Mouse (Mus musculus): ENCODE measurements at regions not wholly inside any gene's neighbourhood (a gene's known extent, or its start where the extent isn't known, plus 50 kb on each side); places are given as distances from the start of the nearest gene placed in this dataset.

GRCm38 (mm10) chr6:15610208-15610607 lies 110.3 kb upstream of the Mdfic start:
- no peak overlapping the region for H3K4me2 ChIP-seq (ENCODE audit: low read depth, low read length)
- no peak overlapping the region for H3K27ac ChIP-seq (replicated peaks; ENCODE audit: low read depth, low read length)
- no peak overlapping the region for H3K9ac ChIP-seq (replicated peaks; ENCODE audit: low read length)
- H3K9me3 ChIP-seq (replicated peaks; ENCODE audit: control insufficient read depth, low read length) = no peaks in the 10 kb centered on the region
- no peak overlapping the region for H3K4me3 ChIP-seq (ENCODE audit: low read depth, low read length)
- H3K4me1 ChIP-seq (ENCODE audit: control insufficient read depth, insufficient read depth, low read length) = no peaks in the 10 kb centered on the region
- ATAC-seq (replicated peaks; ENCODE audit: insufficient number of reproducible peaks, low FRiP score, low TSS enrichment, low read depth) (no peak), DNase-seq (ENCODE audit: low spot score) (no peak)
- no peaks in the 10 kb centered on the region for H3K36me3 ChIP-seq (replicated peaks; ENCODE audit: control insufficient read depth, insufficient read depth, low read depth, low read length)
- H3K27me3 ChIP-seq (ENCODE audit: control insufficient read depth, insufficient read depth, low read length) = no peaks in the 10 kb centered on the region

- no peaks in the 10 kb centered on the region for H3K27me3 ChIP-seq (ENCODE audit: control insufficient read depth, insufficient read depth, low read length)
- H3K4me1 ChIP-seq (ENCODE audit: control insufficient read depth, insufficient read depth, low read length) = no peaks in the 10 kb centered on the region
- H3K9ac ChIP-seq (replicated peaks; ENCODE audit: low read length) = no peak overlapping the region
- no peaks in the 10 kb centered on the region for H3K9me3 ChIP-seq (replicated peaks; ENCODE audit: control insufficient read depth, low read length)
- no peak for ATAC-seq (replicated peaks; ENCODE audit: insufficient number of reproducible peaks, low FRiP score, low TSS enrichment, low read depth)
- no peak overlapping the region for H3K4me3 ChIP-seq (ENCODE audit: low read depth, low read length)
- H3K36me3 ChIP-seq (replicated peaks; ENCODE audit: control insufficient read depth, insufficient read depth, low read depth, low read length) = no peaks in the 10 kb centered on the region
- H3K27ac ChIP-seq (replicated peaks; ENCODE audit: low read depth, low read length) = no peak overlapping the region
- WGBS = 90% methylated on average over 3 of the region's 3 CpGs
- no peak overlapping the region for H3K4me2 ChIP-seq (ENCODE audit: low read depth, low read length)
- DNase-seq (ENCODE audit: low spot score) = no peak
Measured at GRCm38 (mm10) chr6:15625910-15626564, 94.4 kb upstream of the Mdfic start.

GRCm38 (mm10) chr6:15638548-15638947 lies 81.9 kb upstream of the Mdfic start:
- no peak overlapping the region for H3K27ac ChIP-seq (replicated peaks; ENCODE audit: low read depth, low read length)
- no peaks in the 10 kb centered on the region for H3K9me3 ChIP-seq (replicated peaks; ENCODE audit: control insufficient read depth, low read length)
- ATAC-seq (replicated peaks; ENCODE audit: insufficient number of reproducible peaks, low FRiP score, low TSS enrichment, low read depth) (no peak), DNase-seq (ENCODE audit: low spot score) (no peak)
- no peaks in the 10 kb centered on the region for H3K36me3 ChIP-seq (replicated peaks; ENCODE audit: control insufficient read depth, insufficient read depth, low read depth, low read length)
- H3K27me3 ChIP-seq (ENCODE audit: control insufficient read depth, insufficient read depth, low read length) = no peaks in the 10 kb centered on the region
- no peak overlapping the region for H3K4me3 ChIP-seq (ENCODE audit: low read depth, low read length)
- H3K4me2 ChIP-seq (ENCODE audit: low read depth, low read length) = no peak overlapping the region
- H3K4me1 ChIP-seq (ENCODE audit: control insufficient read depth, insufficient read depth, low read length) = no peaks in the 10 kb centered on the region
- H3K9ac ChIP-seq (replicated peaks; ENCODE audit: low read length) = no peak overlapping the region
- WGBS = 81% methylated on average over 14 of the region's 14 CpGs

GRCm38 (mm10) chr6:15639378-15639777 lies 81.1 kb upstream of the Mdfic start:
- Histone ChIP-seq H3K4me2 (ENCODE audit: low read depth, low read length) (no peak overlapping the region), H3K9me3 (replicated peaks; ENCODE audit: control insufficient read depth, low read length) (no peaks in the 10 kb centered on the region), H3K36me3 (replicated peaks; ENCODE audit: control insufficient read depth, insufficient read depth, low read depth, low read length) (no peaks in the 10 kb centered on the region), H3K4me1 (ENCODE audit: control insufficient read depth, insufficient read depth, low read length) (no peaks in the 10 kb centered on the region), H3K9ac (replicated peaks; ENCODE audit: low read length) (no peak overlapping the region), H3K4me3 (ENCODE audit: low read depth, low read length) (no peak overlapping the region), H3K27ac (replicated peaks; ENCODE audit: low read depth, low read length) (no peak overlapping the region), H3K27me3 (ENCODE audit: control insufficient read depth, insufficient read depth, low read length) (no peaks in the 10 kb centered on the region)
- peak; percentile 33 for DNase-seq (ENCODE audit: low spot score)
- peak; percentile 59; the same call in 1 of the 2 replicates for ATAC-seq (replicated peaks; ENCODE audit: insufficient number of reproducible peaks, low FRiP score, low TSS enrichment, low read depth)
- 16% methylated on average over 4 of the region's 4 CpGs for WGBS

GRCm38 (mm10) chr6:15639809-15640479 lies 80.5 kb upstream of the Mdfic start:
- Histone ChIP-seq H3K4me2 (ENCODE audit: low read depth, low read length) (no peak overlapping the region), H3K27me3 (ENCODE audit: control insufficient read depth, insufficient read depth, low read length) (no peaks in the 10 kb centered on the region), H3K36me3 (replicated peaks; ENCODE audit: control insufficient read depth, insufficient read depth, low read depth, low read length) (no peaks in the 10 kb centered on the region), H3K9me3 (replicated peaks; ENCODE audit: control insufficient read depth, low read length) (no peaks in the 10 kb centered on the region), H3K27ac (replicated peaks; ENCODE audit: low read depth, low read length) (no peak overlapping the region), H3K4me1 (ENCODE audit: control insufficient read depth, insufficient read depth, low read length) (no peaks in the 10 kb centered on the region), H3K9ac (replicated peaks; ENCODE audit: low read length) (no peak overlapping the region), H3K4me3 (ENCODE audit: low read depth, low read length) (no peak overlapping the region)
- ATAC-seq (replicated peaks; ENCODE audit: insufficient number of reproducible peaks, low FRiP score, low TSS enrichment, low read depth) = no peak
- no peak for DNase-seq (ENCODE audit: low spot score)
- WGBS = 33% methylated on average over 5 of the region's 5 CpGs

GRCm38 (mm10) chr6:15644311-15644710 lies 76.2 kb upstream of the Mdfic start:
- Histone ChIP-seq H3K27ac (replicated peaks; ENCODE audit: low read depth, low read length) (no peak overlapping the region), H3K4me2 (ENCODE audit: low read depth, low read length) (no peak overlapping the region), H3K4me3 (ENCODE audit: low read depth, low read length) (no peak overlapping the region), H3K4me1 (ENCODE audit: control insufficient read depth, insufficient read depth, low read length) (no peaks in the 10 kb centered on the region), H3K36me3 (replicated peaks; ENCODE audit: control insufficient read depth, insufficient read depth, low read depth, low read length) (no peaks in the 10 kb centered on the region), H3K9ac (replicated peaks; ENCODE audit: low read length) (no peak overlapping the region), H3K27me3 (ENCODE audit: control insufficient read depth, insufficient read depth, low read length) (no peaks in the 10 kb centered on the region), H3K9me3 (replicated peaks; ENCODE audit: control insufficient read depth, low read length) (no peaks in the 10 kb centered on the region)
- ATAC-seq (replicated peaks; ENCODE audit: insufficient number of reproducible peaks, low FRiP score, low TSS enrichment, low read depth) (no peak), DNase-seq (ENCODE audit: low spot score) (no peak)

GRCm38 (mm10) chr6:15647499-15647898 lies 73.0 kb upstream of the Mdfic start:
- no peaks in the 10 kb centered on the region for H3K9me3 ChIP-seq (replicated peaks; ENCODE audit: control insufficient read depth, low read length)
- no peak overlapping the region for H3K4me2 ChIP-seq (ENCODE audit: low read depth, low read length)
- H3K27ac ChIP-seq (replicated peaks; ENCODE audit: low read depth, low read length) = no peak overlapping the region
- H3K9ac ChIP-seq (replicated peaks; ENCODE audit: low read length) = no peak overlapping the region
- H3K27me3 ChIP-seq (ENCODE audit: control insufficient read depth, insufficient read depth, low read length) = no peaks in the 10 kb centered on the region
- no peak for DNase-seq (ENCODE audit: low spot score)
- H3K36me3 ChIP-seq (replicated peaks; ENCODE audit: control insufficient read depth, insufficient read depth, low read depth, low read length) = no peaks in the 10 kb centered on the region
- WGBS = 80% methylated on average over 2 of the region's 2 CpGs
- no peaks in the 10 kb centered on the region for H3K4me1 ChIP-seq (ENCODE audit: control insufficient read depth, insufficient read depth, low read length)
- ATAC-seq (replicated peaks; ENCODE audit: insufficient number of reproducible peaks, low FRiP score, low TSS enrichment, low read depth) = no peak
- H3K4me3 ChIP-seq (ENCODE audit: low read depth, low read length) = no peak overlapping the region

All from embryonic facial prominence, embryonic 11.5 days (tissue).